Mouse (Mus musculus) kidney, postnatal 0 days (tissue): ENCODE measurements around the gene Liph. TPM values are rescaled to one million over a fixed set of nuclear protein-coding genes. Genes with fewer than 3 reads are reported as not detected.
A peak's percentile ranks its signal among the peaks of the same experiment; 100 is the strongest.
"Not testable (repeated sequence)": the region's sequence is repeated elsewhere in the genome, so short reads cannot be mapped to it uniquely, and the experiment has no call there.

ENCODE experiments used
- ATAC-seq: fragments of 200-750 bp; cut with Nextera tagmentation; replicated peaks from 2 replicates; pipeline ENCODE4 v1.8.0; 2017; ENCODE audit warnings: low read depth, moderate number of reproducible peaks, moderate TSS enrichment, moderate library complexity; ENCODE audit not compliant: low FRiP score
- DNase-seq: peaks from one replicate; pipeline ENCODE4 v3.0.0-alpha.2; 2016; ENCODE audit warnings: low spot score
- H3K27ac ChIP-seq: fragments of 300-500 bp; sonication (generic); 2 replicates; pipeline ENCODE4 v1.5.1; 2014; ENCODE audit warnings: mild to moderate bottlenecking
- H3K27me3 ChIP-seq: fragments of 300-500 bp; sonication (generic); 2 replicates; pipeline ENCODE4 v1.6.1; 2014; ENCODE audit warnings: low read length, mixed read lengths; ENCODE audit not compliant: insufficient read depth
- H3K36me3 ChIP-seq: fragments of 300-500 bp; sonication (generic); 2 replicates; pipeline ENCODE4 v1.6.1; 2014; ENCODE audit warnings: low read length, mixed read lengths; ENCODE audit not compliant: insufficient read depth
- H3K4me1 ChIP-seq: fragments of 300-500 bp; sonication (generic); replicated peaks from 2 replicates; pipeline ENCODE4 v1.6.1; 2014; ENCODE audit warnings: antibody characterized with exemption, low read length, mixed read lengths; ENCODE audit not compliant: insufficient read depth
- H3K4me2 ChIP-seq: fragments of 300-500 bp; sonication (generic); 2 replicates; pipeline ENCODE4 v1.6.1; 2014; ENCODE audit warnings: mild to moderate bottlenecking, low read length, moderate library complexity, mixed read lengths
- H3K4me3 ChIP-seq: fragments of 300-500 bp; sonication (generic); replicated peaks from 2 replicates; pipeline ENCODE4 v1.5.1; 2014; ENCODE audit warnings: low read depth, low read length
- H3K9ac ChIP-seq: fragments of 300-500 bp; sonication (generic); 2 replicates; pipeline ENCODE4 v1.6.1; 2014; ENCODE audit warnings: low read depth, low read length
- H3K9me3 ChIP-seq: fragments of 300-500 bp; sonication (generic); replicated peaks from 2 replicates; pipeline ENCODE4 v1.6.1; 2016; ENCODE audit warnings: low read length, inconsistent platforms, mixed read lengths
- CTCF ChIP-seq: IDR thresholded peaks from 2 replicates; pipeline ENCODE4 v1.5.1; 2016; ENCODE audit warnings: antibody characterized with exemption, low read depth, mild to moderate bottlenecking, moderate library complexity
- WGBS: fragments of 180-500 bp; shearing (Covaris S2); extraction: QIAGEN DNeasy Blood & Tissue Kit; methylation state at CpG from one replicate; pipeline ENCODE4 v1.1.7; 2014; 5-methylcytosine and 5-hydroxymethylcytosine counted together
- polyA plus RNA-seq: library from polyadenylated mRNA; unstranded; fragments of >200 nt; fragmentation: Nextera tagmentation; extraction: Ambion mirVana; gene quantifications from 2 replicates; pipeline ENCODE4 v1.2.1, GENCODE M21; 2015

Liph gene
- polyA plus RNA-seq, 1 experiment from 2014 or later, result 1.0 TPM

- ATAC-seq, result no peak
- Histone ChIP-seq H3K4me3 (no peak overlapping the region), H3K27ac (no peak overlapping the region), H3K4me1 (no peaks in the 10 kb centered on the region), H3K9me3 (no peaks in the 10 kb centered on the region), H3K27me3 (no peaks in the 10 kb centered on the region), H3K36me3 (no peaks in the 10 kb centered on the region), H3K9ac (no peak overlapping the region), H3K4me2 (no peak overlapping the region)
- DNase-seq, result no peak
- TF ChIP-seq CTCF, result no peak
- 70% methylated on average over 3 of the region's 3 CpGs for WGBS
Measured at GRCm38 (mm10) chr16:21965576-21965975, 29.9 kb downstream of the Liph start.

GRCm38 (mm10) chr16:21955591-21955990, 39.9 kb downstream of the Liph start:
- TF ChIP-seq CTCF, result no peak
- Histone ChIP-seq H3K27ac (no peak overlapping the region), H3K27me3 (no peaks in the 10 kb centered on the region), H3K9ac (no peak overlapping the region), H3K36me3 (no peaks in the 10 kb centered on the region), H3K4me1 (no peaks in the 10 kb centered on the region), H3K9me3 (no peaks in the 10 kb centered on the region), H3K4me3 (no peak overlapping the region), H3K4me2 (no peak overlapping the region)
- ATAC-seq, result no peak
- 87% methylated on average over 12 of the region's 12 CpGs for WGBS
- no peak for DNase-seq

GRCm38 (mm10) chr16:21946761-21947715, 48.4 kb downstream of the Liph start, which contains the start of gene Tmem41a:
Tmem41a (minus strand) TSS chr16:21947552.
- WGBS, result under 1% methylated on average over 63 of the region's 63 CpGs
- no peaks in the 10 kb centered on the region for H3K27me3 ChIP-seq
- DNase-seq, result peak; percentile 89
- H3K27ac ChIP-seq, result peak within 1 kb of the TSS; percentile 28; the same call in 1 of the 2 replicates
- peak within 1 kb of the TSS; percentile 67 for H3K4me3 ChIP-seq
- ATAC-seq, result peak; percentile 95
- no peaks in the 10 kb centered on the region for H3K9me3 ChIP-seq
- H3K4me1 ChIP-seq, result 0 out of 2 replicates have a peak, but pooled peaks cover 4% of the 10 kb centered on the region
- peak within 1 kb of the TSS; percentile 71 for H3K9ac ChIP-seq
- H3K36me3 ChIP-seq, result no peaks in the 10 kb centered on the region
- TF ChIP-seq CTCF, result no peak
- H3K4me2 ChIP-seq, result peak within 1 kb of the TSS; percentile 91

GRCm38 (mm10) chr16:21928471-21928870, 67.0 kb downstream of the Liph start:
- no peak for TF ChIP-seq CTCF

GRCm38 (mm10) chr16:21916681-21917080, 78.8 kb downstream of the Liph start:
- no peak for ATAC-seq
- Histone ChIP-seq H3K27me3 (no peaks in the 10 kb centered on the region), H3K27ac (no peak overlapping the region), H3K9ac (no peak overlapping the region), H3K4me2 (no peak overlapping the region), H3K36me3 (no peaks in the 10 kb centered on the region), H3K4me3 (no peak overlapping the region), H3K9me3 (no peaks in the 10 kb centered on the region), H3K4me1 (no peaks in the 10 kb centered on the region)
- TF ChIP-seq CTCF, result no peak
- 70% methylated on average over 7 of the region's 7 CpGs for WGBS
- DNase-seq, result no peak

More at GRCm38 (mm10) chr16:21928471-21928870, 67.0 kb downstream of the Liph start:
- H3K27me3 ChIP-seq, result no peaks in the 10 kb centered on the region
- ATAC-seq, result no peak
- H3K4me2 ChIP-seq, result no peak overlapping the region
- no peaks in the 10 kb centered on the region for H3K9me3 ChIP-seq
- H3K36me3 ChIP-seq, result no peaks in the 10 kb centered on the region
- H3K4me3 ChIP-seq, result no peak overlapping the region
- H3K27ac ChIP-seq, result no peak overlapping the region
- no peak for DNase-seq
- no peak overlapping the region for H3K9ac ChIP-seq
- WGBS, result 74% methylated on average over 13 of the region's 13 CpGs
- no peaks in the 10 kb centered on the region for H3K4me1 ChIP-seq

- DNase-seq, result no peak
Measured at GRCm38 (mm10) chr16:21913347-21913746, 82.1 kb downstream of the Liph start.

GRCm38 (mm10) chr16:21908906-21909305, 86.6 kb downstream of the Liph start:
- 47% methylated on average over 6 of the region's 8 CpGs for WGBS
- H3K36me3 ChIP-seq, DNase-seq, H3K27ac ChIP-seq, H3K9me3 ChIP-seq, H3K9ac ChIP-seq, H3K4me2 ChIP-seq, H3K4me3 ChIP-seq, H3K4me1 ChIP-seq, ATAC-seq, H3K27me3 ChIP-seq: not testable (repeated sequence)

More at GRCm38 (mm10) chr16:21913347-21913746, 82.1 kb downstream of the Liph start:
- TF ChIP-seq CTCF, result no peak
- H3K27me3 ChIP-seq, result no peaks in the 10 kb centered on the region
- no peaks in the 10 kb centered on the region for H3K4me1 ChIP-seq
- WGBS, result 91% methylated on average over 6 of the region's 6 CpGs
- no peak overlapping the region for H3K4me2 ChIP-seq
- ATAC-seq, result no peak
- H3K27ac ChIP-seq, result no peak overlapping the region
- H3K36me3 ChIP-seq, result no peaks in the 10 kb centered on the region
- H3K9me3 ChIP-seq, result no peaks in the 10 kb centered on the region
- no peak overlapping the region for H3K9ac ChIP-seq
- no peak overlapping the region for H3K4me3 ChIP-seq
